Mouse (Mus musculus) cerebellum, adult 2 months (tissue): ENCODE results near the gene Myod1. TPM values are rescaled to one million over a fixed set of nuclear protein-coding genes. Genes with fewer than 3 reads are reported as not detected.

ENCODE experiments used
- DNase-seq, 2 experiments: peaks; one replicate each; pipeline ENCODE4 v3.0.0; 2021
- H3K27ac ChIP-seq: fragments of 200-500 bp; 2 replicates; pipeline ENCODE4 v1.5.1; 2012; ENCODE audit warnings: low read length, control low read depth, inconsistent platforms; ENCODE audit not compliant: insufficient read depth
- H3K27me3 ChIP-seq: fragments of 200-500 bp; 2 replicates; pipeline ENCODE4 v1.6.1; 2012; ENCODE audit warnings: inconsistent platforms, mild to moderate bottlenecking, low read length, moderate library complexity; ENCODE audit not compliant: control insufficient read depth, insufficient read depth
- H3K4me1 ChIP-seq: fragments of 200-500 bp; 2 replicates; pipeline ENCODE4 v1.6.1; 2011; ENCODE audit warnings: low read length; ENCODE audit not compliant: control insufficient read depth, insufficient read depth
- H3K4me3 ChIP-seq: fragments of 200-500 bp; replicated peaks from 2 replicates; pipeline ENCODE3; 2011; ENCODE audit warnings: mild to moderate bottlenecking, low read depth, low read length, control low read depth; ENCODE audit not compliant: insufficient read depth
- CTCF ChIP-seq: fragments of 200-500 bp; IDR thresholded peaks from 2 replicates; pipeline ENCODE4 v1.5.1; 2011; ENCODE audit warnings: low read depth, mild to moderate bottlenecking, control low read depth, low read length, moderate library complexity, borderline replicate concordance; ENCODE audit not compliant: insufficient read depth
- POLR2A ChIP-seq: fragments of 200-500 bp; IDR thresholded peaks from 2 replicates; pipeline ENCODE4 v1.6.1; 2011; ENCODE audit warnings: low read length, control low read depth, borderline replicate concordance; ENCODE audit not compliant: insufficient read depth
- WGBS: fragments of 180-500 bp; shearing (Covaris S2); methylation state at CpG from one replicate; pipeline ENCODE4 v1.1.7; 2018; 5-methylcytosine and 5-hydroxymethylcytosine counted together
- polyA plus RNA-seq: library from polyadenylated mRNA; depleted of rRNA; stranded (reverse); fragments of >200 nt; gene quantifications from 2 replicates; pipeline ENCODE4 v1.2.3, GENCODE M21; 2012; rRNA removed

Gene Myod1
- polyA plus RNA-seq, 1 experiment, result not detected

DNA sequence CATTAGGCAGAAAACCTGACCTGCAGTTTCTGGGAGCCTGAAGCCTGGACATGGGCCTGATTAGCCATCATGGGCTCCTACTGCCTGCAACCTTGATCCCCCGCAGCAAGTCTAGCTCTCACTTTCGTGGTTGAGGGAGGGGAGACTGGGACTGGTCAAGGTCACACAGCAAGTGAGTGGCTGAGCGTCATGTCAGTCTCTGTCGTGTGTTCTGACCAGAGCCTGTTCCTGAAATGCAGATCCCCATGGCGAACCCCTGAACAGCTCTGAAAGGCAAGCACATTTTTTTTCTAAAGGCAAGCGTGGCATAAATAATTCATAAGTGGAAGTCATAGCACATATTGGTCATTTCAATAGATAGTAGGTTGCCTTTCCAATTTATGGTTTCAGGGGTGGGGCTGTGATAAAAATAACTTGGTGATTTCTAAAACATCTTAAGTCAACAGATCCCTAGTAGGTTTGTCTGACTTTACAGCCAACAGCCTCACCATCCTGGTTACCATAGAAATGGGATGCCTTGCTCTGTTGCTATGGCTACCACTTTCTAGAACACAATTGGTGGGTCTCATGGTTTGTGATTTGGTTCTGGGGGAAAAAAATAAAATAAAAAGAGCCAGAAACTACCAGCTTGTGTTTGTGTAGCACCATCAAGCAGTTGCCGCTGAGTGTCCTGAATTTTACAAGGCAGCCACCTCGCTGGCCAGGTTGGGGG is 45.9 kb downstream of the Myod1 start:
- TF ChIP-seq CTCF, result no peak
- no peak for TF ChIP-seq POLR2A
- Histone ChIP-seq H3K27me3 (no peaks in the 10 kb centered on the region), H3K27ac (peak overlapping the region; percentile 66), H3K4me1 (peaks cover 87% of the 10 kb centered on the region), H3K4me3 (peak overlapping the region; percentile 21)
- no peak for DNase-seq
- 17% methylated on average over 8 of the region's 8 CpGs for WGBS

DNA sequence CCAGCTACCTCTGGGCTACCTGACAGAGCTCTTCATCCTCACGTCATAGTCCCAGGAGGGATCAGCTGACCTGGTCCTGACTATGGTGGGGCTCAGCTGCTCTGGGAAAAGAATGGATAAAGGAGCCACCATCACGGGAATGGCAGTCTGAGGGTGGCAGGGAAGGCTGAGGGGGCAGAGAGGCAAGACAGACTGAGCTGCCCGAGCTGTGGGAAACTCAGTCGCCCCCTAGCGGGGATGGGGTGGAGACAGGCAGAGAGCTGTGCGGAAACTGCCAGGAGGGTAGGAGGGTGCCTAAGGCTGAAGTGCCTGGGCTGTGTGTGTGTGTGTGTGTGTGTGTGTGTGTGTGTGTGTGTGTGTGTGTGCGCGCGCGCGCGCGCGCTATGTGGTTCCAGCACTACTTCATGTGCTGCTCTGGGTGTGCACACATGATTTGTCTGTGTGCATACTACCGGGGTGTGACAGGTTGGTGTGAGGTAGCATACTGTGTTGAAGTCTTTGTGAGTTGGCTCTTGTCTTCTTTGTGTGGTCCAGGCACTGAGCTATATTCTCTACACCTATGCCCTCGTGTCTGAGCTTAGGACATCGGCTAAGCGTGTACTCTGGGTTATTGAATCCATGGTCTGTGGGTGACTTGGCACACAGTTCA is 46.6 kb downstream of the Myod1 start:
- H3K4me1 ChIP-seq, result peaks cover 89% of the 10 kb centered on the region
- no peaks in the 10 kb centered on the region for H3K27me3 ChIP-seq
- peak overlapping the region; percentile 21 for H3K4me3 ChIP-seq
- peak; percentile 65 for TF ChIP-seq CTCF
- TF ChIP-seq POLR2A, result no peak
- DNase-seq, result peak; percentile 82 to 85
- peak overlapping the region; percentile 8 for H3K27ac ChIP-seq
- 32% methylated on average over 18 of the region's 18 CpGs for WGBS

DNA sequence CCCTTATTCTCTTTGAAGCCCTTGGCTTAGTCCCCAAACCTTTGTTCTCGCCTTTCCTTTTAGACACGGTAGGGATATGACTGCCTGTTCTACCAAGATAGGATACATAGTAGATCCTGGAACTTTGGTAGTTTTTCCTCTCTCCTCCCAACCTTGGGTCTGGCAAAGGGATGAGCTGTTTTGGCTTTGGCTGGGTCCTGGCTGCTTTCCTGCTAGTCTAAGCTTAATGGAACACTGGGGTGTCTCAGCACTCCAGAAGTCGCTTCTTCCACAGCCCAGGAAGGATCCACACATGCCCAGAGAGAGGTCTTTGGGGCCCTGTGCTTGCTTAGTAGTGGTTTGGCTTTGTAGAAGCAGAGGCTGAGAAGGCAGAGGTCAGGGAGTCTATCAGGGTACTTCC is 47.7 kb downstream of the Myod1 start:
- H3K4me1 ChIP-seq, result peaks cover 85% of the 10 kb centered on the region
- peak overlapping the region; percentile 74 for H3K27ac ChIP-seq
- H3K27me3 ChIP-seq, result no peaks in the 10 kb centered on the region
- no peak for TF ChIP-seq POLR2A
- TF ChIP-seq CTCF, result no peak
- peak overlapping the region; percentile 4 for H3K4me3 ChIP-seq
- 5% methylated on average over 3 of the region's 3 CpGs for WGBS
- peak; percentile 72 to 77 for DNase-seq

DNA sequence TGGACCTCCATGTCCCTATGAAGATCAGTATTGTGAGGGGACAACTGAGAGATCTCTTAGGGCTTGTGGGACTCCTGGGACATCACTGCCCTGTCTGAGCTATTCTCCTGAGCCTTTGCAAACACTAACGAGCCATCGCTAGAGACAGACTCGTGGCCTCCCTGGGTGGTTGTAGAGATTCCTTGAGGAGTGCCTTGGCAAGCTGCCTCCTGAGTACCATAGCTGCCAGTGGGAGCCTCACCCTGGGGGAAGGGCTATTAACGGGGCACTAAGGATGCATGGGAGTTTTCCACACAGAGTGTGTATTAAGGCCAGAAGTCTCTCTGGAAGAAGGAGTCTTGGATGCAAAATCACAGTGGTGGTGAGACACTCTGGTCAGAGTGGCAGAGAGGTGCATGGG is 48.7 kb downstream of the Myod1 start:
- WGBS, result 6% methylated on average over 4 of the region's 4 CpGs
- Histone ChIP-seq H3K4me1 (peaks cover 86% of the 10 kb centered on the region), H3K27me3 (no peaks in the 10 kb centered on the region), H3K27ac (peak overlapping the region; percentile 45), H3K4me3 (no peak overlapping the region)
- TF ChIP-seq CTCF, result no peak
- TF ChIP-seq POLR2A, result no peak
- peak in 1 of 2 experiments; percentile 58 for DNase-seq

Other genes starting within 250 kb of the Myod1 start
- gene Abcc8, start 196.4 kb upstream of the Myod1 start, polyA plus RNA-seq, result 57.1 and 64.5 TPM in 2 replicates
- gene Ush1c, start 138.0 kb upstream of the Myod1 start, polyA plus RNA-seq, result 0.13 and 0.16 TPM in 2 replicates
- 0.03 and 0.08 TPM in 2 replicates for gene Otog, start 135.5 kb upstream of the Myod1 start, polyA plus RNA-seq
- gene Kcnc1, start 20.0 kb downstream of the Myod1 start, polyA plus RNA-seq, result 325 and 338 TPM in 2 replicates